Mouse (Mus musculus) heart, embryonic 16.5 days (tissue): ENCODE measurements at regions not wholly inside any gene's neighbourhood (a gene's known extent, or its start where the extent isn't known, plus 50 kb on each side); places are given as distances from the start of the nearest gene placed in this dataset.

Source experiments
- ATAC-seq: fragments of 200-750 bp; cut with Nextera tagmentation; replicated peaks from 2 replicates; pipeline ENCODE4 v1.8.0; 2017; ENCODE audit warnings: moderate number of reproducible peaks; ENCODE audit not compliant: insufficient read depth, low FRiP score; ENCODE audit errors: extremely low read depth
- H3K27ac ChIP-seq: fragments of 300-500 bp; sonication (generic); 2 replicates; pipeline ENCODE4 v1.5.1; 2014; ENCODE audit warnings: mild to moderate bottlenecking, low read length, control low read depth, moderate library complexity
- H3K27me3 ChIP-seq: fragments of 300-500 bp; sonication (generic); 2 replicates; pipeline ENCODE4 v1.6.1; 2014; ENCODE audit warnings: low read length, mixed read lengths; ENCODE audit not compliant: control insufficient read depth, insufficient read depth
- H3K36me3 ChIP-seq: fragments of 300-500 bp; sonication (generic); 2 replicates; pipeline ENCODE4 v1.6.1; 2014; ENCODE audit not compliant: control insufficient read depth, insufficient read depth
- H3K4me1 ChIP-seq: fragments of 300-500 bp; sonication (generic); 2 replicates; pipeline ENCODE4 v1.6.1; 2014; ENCODE audit warnings: low read length, mixed read lengths; ENCODE audit not compliant: control insufficient read depth, insufficient read depth
- H3K4me2 ChIP-seq: fragments of 300-500 bp; sonication (generic); 2 replicates; pipeline ENCODE4 v1.6.1; 2014; ENCODE audit warnings: low read depth, mild to moderate bottlenecking, control low read depth, low read length
- H3K4me3 ChIP-seq: fragments of 300-500 bp; sonication (generic); 2 replicates; pipeline ENCODE4 v1.5.1; 2014; ENCODE audit warnings: mild to moderate bottlenecking, control low read depth, low read length
- H3K9ac ChIP-seq: fragments of 300-500 bp; sonication (generic); 2 replicates; pipeline ENCODE4 v1.6.1; 2014; ENCODE audit warnings: low read length, control low read depth
- H3K9me3 ChIP-seq: fragments of 300-500 bp; sonication (generic); replicated peaks from 2 replicates; pipeline ENCODE4 v1.6.1; 2016; ENCODE audit warnings: low read length; ENCODE audit not compliant: control insufficient read depth
- WGBS: fragments of 180-500 bp; shearing (Covaris S2); extraction: QIAGEN DNeasy Blood & Tissue Kit; methylation state at CpG from one replicate; pipeline ENCODE4 v1.1.7; 2014; 5-methylcytosine and 5-hydroxymethylcytosine counted together

DNA sequence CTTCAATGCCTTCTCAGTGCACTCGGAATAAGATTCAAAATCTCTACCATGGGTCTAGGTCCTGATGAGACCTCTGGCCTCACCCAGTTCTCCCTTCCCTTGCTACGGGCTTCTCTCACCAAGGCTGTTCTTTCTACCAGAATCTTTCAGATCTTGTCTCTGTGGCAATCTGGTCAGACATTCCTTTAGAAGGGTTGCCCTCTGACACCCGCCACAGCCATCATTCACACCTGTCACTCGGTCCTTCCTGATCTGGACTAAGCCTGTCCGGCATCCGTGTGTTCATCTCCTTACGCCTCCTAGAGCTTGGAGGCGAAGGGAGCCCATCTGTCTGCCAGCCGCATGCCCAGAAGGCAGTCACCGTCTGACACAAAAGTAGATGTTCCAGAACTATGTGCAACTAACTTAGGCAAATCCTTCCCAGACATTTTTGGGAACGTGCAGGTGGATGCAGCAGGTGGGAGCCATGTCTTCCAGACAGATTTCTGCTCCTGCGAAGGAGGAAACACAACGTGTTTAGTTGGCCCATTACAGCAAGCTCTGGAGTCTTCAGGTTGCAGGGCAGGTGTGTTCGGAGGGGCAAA, 77.7 kb downstream of the Fam76b start:
- Histone ChIP-seq H3K27me3 (no peaks in the 10 kb centered on the region), H3K9me3 (no peaks in the 10 kb centered on the region), H3K4me3 (no peak overlapping the region), H3K27ac (no peak overlapping the region), H3K9ac (no peak overlapping the region), H3K4me1 (no peaks in the 10 kb centered on the region), H3K4me2 (no peak overlapping the region), H3K36me3 (no peaks in the 10 kb centered on the region)
- WGBS, result 82% methylated on average over 14 of the region's 14 CpGs
- no peak for ATAC-seq

GRCm38 (mm10) chr9:13906736-13907135, 79.2 kb downstream of the Fam76b start:
- Histone ChIP-seq H3K9me3 (no peaks in the 10 kb centered on the region), H3K4me2 (no peak overlapping the region), H3K4me3 (no peak overlapping the region), H3K27ac (no peak overlapping the region), H3K4me1 (no peaks in the 10 kb centered on the region), H3K27me3 (no peaks in the 10 kb centered on the region), H3K36me3 (no peaks in the 10 kb centered on the region), H3K9ac (no peak overlapping the region)
- no peak for ATAC-seq
- WGBS, result 88% methylated on average over 6 of the region's 6 CpGs

DNA sequence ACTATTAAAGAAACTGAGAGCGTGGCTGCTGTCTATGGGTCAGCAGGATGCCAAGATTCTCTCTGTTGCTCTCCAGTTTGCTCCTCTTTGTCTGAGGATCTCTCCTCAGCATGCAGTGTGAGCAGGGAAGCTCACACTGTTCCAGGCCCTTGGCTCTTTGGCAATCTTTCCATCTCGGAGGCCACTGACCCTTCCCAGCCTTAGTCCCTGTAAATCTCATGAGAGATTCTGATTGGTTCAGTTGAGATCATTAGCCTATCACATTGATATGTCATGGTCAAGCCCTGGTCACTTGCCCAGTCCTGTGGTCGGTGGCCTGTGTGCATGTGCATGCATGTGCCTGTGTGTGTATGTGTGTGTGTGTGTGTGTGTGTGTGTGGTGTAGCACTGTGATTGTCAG, 82.1 kb downstream of the Fam76b start:
- H3K4me1 ChIP-seq, result no peaks in the 10 kb centered on the region
- H3K36me3 ChIP-seq, result no peaks in the 10 kb centered on the region
- no peak overlapping the region for H3K4me2 ChIP-seq
- WGBS, result 70% methylated on average over 3 of the region's 3 CpGs
- no peak for ATAC-seq
- no peak overlapping the region for H3K4me3 ChIP-seq
- H3K27ac ChIP-seq, result no peak overlapping the region
- H3K9ac ChIP-seq, result no peak overlapping the region
- no peaks in the 10 kb centered on the region for H3K9me3 ChIP-seq
- no peaks in the 10 kb centered on the region for H3K27me3 ChIP-seq

GRCm38 (mm10) chr9:13910091-13910490, 82.6 kb downstream of the Fam76b start:
- Histone ChIP-seq H3K4me1 (no peaks in the 10 kb centered on the region), H3K4me3 (no peak overlapping the region), H3K9me3 (no peaks in the 10 kb centered on the region), H3K27me3 (no peaks in the 10 kb centered on the region), H3K9ac (no peak overlapping the region), H3K36me3 (no peaks in the 10 kb centered on the region), H3K4me2 (no peak overlapping the region), H3K27ac (no peak overlapping the region)
- ATAC-seq, result peak; percentile 67; the same call in 1 of the 2 replicates
- 64% methylated on average over 2 of the region's 2 CpGs for WGBS

DNA sequence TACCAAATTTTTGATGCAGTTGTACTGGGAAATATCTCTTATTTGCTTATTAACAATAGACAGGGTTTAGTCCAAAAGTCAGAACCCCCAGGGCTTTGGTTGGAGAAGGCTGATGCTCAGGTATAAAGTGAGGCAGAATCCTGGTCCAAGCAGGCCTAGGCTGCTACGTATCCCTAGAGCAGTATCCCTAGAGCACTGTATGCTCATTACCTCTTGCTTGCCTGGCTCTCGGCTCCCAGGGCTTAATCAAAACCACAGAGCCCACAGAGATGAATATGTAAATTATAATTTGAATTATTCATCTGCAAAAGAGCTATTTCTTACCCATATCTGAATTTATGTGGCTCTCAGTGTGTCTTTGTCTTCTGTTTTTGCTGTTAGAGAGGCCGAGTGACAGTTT, 85.9 kb downstream of the Fam76b start:
- no peak for ATAC-seq
- Histone ChIP-seq H3K4me1 (no peaks in the 10 kb centered on the region), H3K9ac (no peak overlapping the region), H3K27me3 (no peaks in the 10 kb centered on the region), H3K9me3 (no peaks in the 10 kb centered on the region), H3K4me3 (no peak overlapping the region), H3K27ac (no peak overlapping the region), H3K36me3 (no peaks in the 10 kb centered on the region), H3K4me2 (no peak overlapping the region)
- WGBS, result 76% methylated on average over 3 of the region's 3 CpGs

GRCm38 (mm10) chr9:13914131-13914530, 86.6 kb downstream of the Fam76b start:
- H3K9ac ChIP-seq, result no peak overlapping the region
- no peak overlapping the region for H3K27ac ChIP-seq
- H3K36me3 ChIP-seq, result no peaks in the 10 kb centered on the region
- H3K4me1 ChIP-seq, result no peaks in the 10 kb centered on the region
- no peak for ATAC-seq
- H3K4me3 ChIP-seq, result no peak overlapping the region
- no peaks in the 10 kb centered on the region for H3K27me3 ChIP-seq
- 81% methylated on average over 9 of the region's 9 CpGs for WGBS
- H3K4me2 ChIP-seq, result no peak overlapping the region
- H3K9me3 ChIP-seq, result no peaks in the 10 kb centered on the region

- Histone ChIP-seq H3K4me2 (no peak overlapping the region), H3K27me3 (no peaks in the 10 kb centered on the region), H3K27ac (no peak overlapping the region), H3K4me3 (no peak overlapping the region), H3K9me3 (no peaks in the 10 kb centered on the region), H3K4me1 (no peaks in the 10 kb centered on the region), H3K9ac (no peak overlapping the region), H3K36me3 (no peaks in the 10 kb centered on the region)
- ATAC-seq, result no peak
- 81% methylated on average over 3 of the region's 3 CpGs for WGBS
These were observed 87.3 kb downstream of the Fam76b start for GRCm38 (mm10) chr9:13914847-13915246.

- Histone ChIP-seq H3K4me3 (no peak overlapping the region), H3K36me3 (no peaks in the 10 kb centered on the region), H3K9me3 (no peaks in the 10 kb centered on the region), H3K27me3 (no peaks in the 10 kb centered on the region), H3K4me2 (no peak overlapping the region), H3K4me1 (no peaks in the 10 kb centered on the region), H3K9ac (no peak overlapping the region), H3K27ac (no peak overlapping the region)
- WGBS, result 82% methylated on average over 7 of the region's 7 CpGs
- ATAC-seq, result no peak
These were observed 89.3 kb downstream of the Fam76b start for GRCm38 (mm10) chr9:13916837-13917236.

GRCm38 (mm10) chr9:13918606-13919202, 91.2 kb downstream of the Fam76b start:
- Histone ChIP-seq H3K4me2 (no peak overlapping the region), H3K9ac (no peak overlapping the region), H3K36me3 (no peaks in the 10 kb centered on the region), H3K9me3 (no peaks in the 10 kb centered on the region; the same call in 1 of the 2 replicates), H3K27me3 (no peaks in the 10 kb centered on the region), H3K4me1 (no peaks in the 10 kb centered on the region), H3K27ac (no peak overlapping the region), H3K4me3 (no peak overlapping the region)
- ATAC-seq, result no peak
- WGBS, result 60% methylated on average over 7 of the region's 7 CpGs
